Mouse (Mus musculus): ENCODE data around the gene As3mt.

GRCm38 (mm10) chr19:46784502-46784901, 77.2 kb downstream of the As3mt start:
- TF ChIP-seq POLR2A (IDR thresholded peaks at IDR 0.05; ENCODE audit: insufficient read length, low read depth) (no peak), SRF (IDR thresholded peaks at IDR 0.05; ENCODE audit: control insufficient read depth, insufficient read length, low read depth) (no peak), USF1 (IDR thresholded peaks at IDR 0.05; ENCODE audit: low read depth) (no peak), MAX (IDR thresholded peaks at IDR 0.05; ENCODE audit: low read depth) (no peak), TCF3 (IDR thresholded peaks at IDR 0.05; ENCODE audit: insufficient read length, low read depth) (no peak), MYOD1 (IDR thresholded peaks at IDR 0.05; ENCODE audit: control insufficient read depth in 1 of 3, insufficient read length in 2 of 3, low read depth in 2 of 3) (no peak), POLR2AphosphoS2 (IDR thresholded peaks at IDR 0.05; ENCODE audit: insufficient read length, low read depth) (no peak), REST (IDR thresholded peaks at IDR 0.05; ENCODE audit: insufficient read depth, insufficient read length) (no peak), CEBPB (IDR thresholded peaks at IDR 0.05; ENCODE audit: insufficient read depth, poor library complexity, severe bottlenecking) (no peak), MYOG (IDR thresholded peaks at IDR 0.05; ENCODE audit: control insufficient read depth in 1 of 3, insufficient read depth in 1 of 3, insufficient read length in 2 of 3, low read depth in 2 of 3) (no peak)

Measured in myocyte (in vitro differentiated cells).